Mouse (Mus musculus) heart, adult 2 months (tissue): ENCODE measurements at regions not wholly inside any gene's neighbourhood (a gene's known extent, or its start where the extent isn't known, plus 50 kb on each side); places are given as distances from the start of the nearest gene placed in this dataset.

Experiments
- CTCF ChIP-seq: fragments of 200-600 bp; IDR thresholded peaks from 2 replicates; pipeline ENCODE4 v1.8.1; 2022; ENCODE audit warnings: antibody characterized with exemption, mild to moderate bottlenecking, moderate library complexity
- EP300 ChIP-seq: fragments of 200-500 bp; IDR thresholded peaks from 2 replicates; pipeline ENCODE4 v1.6.1; 2011; ENCODE audit warnings: low read depth, low read length, control low read depth; ENCODE audit not compliant: insufficient read depth
- POLR2A ChIP-seq: fragments of 200-500 bp; IDR thresholded peaks from 2 replicates; pipeline ENCODE4 v1.6.1; 2011; ENCODE audit warnings: mild to moderate bottlenecking, low read depth, low read length, control low read depth; ENCODE audit not compliant: insufficient read depth

DNA sequence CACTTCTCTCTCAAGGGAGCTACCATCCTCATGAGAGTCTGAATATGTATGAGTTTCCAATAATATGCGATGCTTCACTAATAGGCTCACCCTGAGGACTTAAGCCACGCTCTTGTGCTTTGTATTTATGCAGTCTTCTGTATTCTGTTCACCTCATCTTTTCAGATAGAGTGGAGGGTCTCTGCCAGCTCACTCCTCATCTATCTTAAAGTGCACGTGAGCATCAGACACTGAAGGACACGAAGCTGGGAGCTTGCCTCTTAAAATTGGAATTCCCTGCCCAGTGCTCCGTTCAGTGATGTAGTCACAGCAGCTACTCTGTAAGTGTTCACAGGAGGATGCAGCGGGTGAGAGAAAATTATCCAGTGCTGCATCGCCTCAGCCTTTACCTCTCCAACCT is 83.7 kb downstream of the Rgs2 start:
- TF ChIP-seq EP300 (no peak), CTCF (no peak), POLR2A (no peak)
